Mouse (Mus musculus) forebrain, postnatal 0 days (tissue): Measurements from ENCODE around the gene Syne1. TPM values are rescaled to one million over a fixed set of nuclear protein-coding genes. Genes with fewer than 3 reads are reported as not detected.

Experiments used
- ATAC-seq: fragments of 200-750 bp; cut with Nextera tagmentation; 2 replicates; pipeline ENCODE4 v1.8.0; 2017; ENCODE audit warnings: mild to moderate bottlenecking, moderate library complexity
- DNase-seq: peaks from one replicate; pipeline ENCODE4 v3.0.0-alpha.2; 2015
- H3K27ac ChIP-seq: fragments of 300-500 bp; sonication (generic); 2 replicates; pipeline ENCODE4 v1.5.1; 2014; ENCODE audit warnings: low read depth, mild to moderate bottlenecking, antibody characterized with exemption, low read length, moderate library complexity, mixed read lengths
- H3K27me3 ChIP-seq: fragments of 300-500 bp; sonication (generic); 2 replicates; pipeline ENCODE4 v1.6.1; 2014; ENCODE audit warnings: mild to moderate bottlenecking, low read length, mixed read lengths; ENCODE audit not compliant: insufficient read depth
- H3K36me3 ChIP-seq: fragments of 300-500 bp; sonication (generic); 2 replicates; pipeline ENCODE4 v1.6.1; 2014; ENCODE audit warnings: mild to moderate bottlenecking, moderate library complexity; ENCODE audit not compliant: insufficient read depth
- H3K4me1 ChIP-seq: fragments of 300-500 bp; sonication (generic); 2 replicates; pipeline ENCODE4 v1.6.1; 2014; ENCODE audit warnings: antibody characterized with exemption; ENCODE audit not compliant: insufficient read depth
- H3K4me2 ChIP-seq: fragments of 300-500 bp; sonication (generic); 2 replicates; pipeline ENCODE4 v1.6.1; 2014; ENCODE audit warnings: low read depth, mild to moderate bottlenecking, moderate library complexity
- H3K4me3 ChIP-seq: fragments of 300-500 bp; sonication (generic); 2 replicates; pipeline ENCODE4 v1.5.1; 2014; ENCODE audit warnings: low read depth, low read length, mixed read lengths
- H3K9ac ChIP-seq: fragments of 300-500 bp; sonication (generic); 2 replicates; pipeline ENCODE4 v1.6.1; 2014; ENCODE audit warnings: mild to moderate bottlenecking
- H3K9me3 ChIP-seq: fragments of 300-500 bp; sonication (generic); 2 replicates; pipeline ENCODE4 v1.6.1; 2016; ENCODE audit warnings: low read length
- CTCF ChIP-seq: sonication (generic); IDR thresholded peaks from 2 replicates; pipeline ENCODE4 v1.5.1; 2016; ENCODE audit warnings: antibody characterized with exemption, control low read depth, low read depth
- WGBS: fragments of 180-500 bp; shearing (Covaris S2); extraction: QIAGEN DNeasy Blood & Tissue Kit; methylation state at CpG from one replicate; pipeline ENCODE4 v1.1.7; 2014; 5-methylcytosine and 5-hydroxymethylcytosine counted together
- polyA plus RNA-seq: library from polyadenylated mRNA; unstranded; fragments of >200 nt; fragmentation: Nextera tagmentation; extraction: Ambion mirVana; gene quantifications from 2 replicates; pipeline ENCODE4 v1.2.1, GENCODE M21; 2015
- total RNA-seq: library from RNA; depleted of rRNA; stranded (reverse); fragments of >200 nt; gene quantifications from 2 replicates; pipeline ENCODE4 v1.2.3, GENCODE M21; 2014

Syne1 gene
- total and polyA plus RNA-seq, 2 experiments from 2014 or later = 11.2 to 60.5 TPM

- no peak for TF ChIP-seq CTCF
- no peak for DNase-seq
- peaks cover 13% of the 10 kb centered on the region for H3K36me3 ChIP-seq
- no peak overlapping the region for H3K9ac ChIP-seq
- H3K4me2 ChIP-seq = no peak overlapping the region
- H3K4me3 ChIP-seq = no peak overlapping the region
- H3K9me3 ChIP-seq = no peaks in the 10 kb centered on the region
- ATAC-seq = peak; percentile 27; the same call in 1 of the 2 replicates
- no peak overlapping the region for H3K27ac ChIP-seq
- no peaks in the 10 kb centered on the region for H3K4me1 ChIP-seq
- 77% methylated on average over 8 of the region's 8 CpGs for WGBS
- H3K27me3 ChIP-seq = no peaks in the 10 kb centered on the region
These were observed 510.0 kb downstream of the Syne1 start for GRCm38 (mm10) chr10:5041254-5041653.

GRCm38 (mm10) chr10:5032192-5033048, 518.9 kb downstream of the Syne1 start:
- H3K27me3 ChIP-seq = no peaks in the 10 kb centered on the region
- H3K4me1 ChIP-seq = no peaks in the 10 kb centered on the region
- 28% methylated on average over 15 of the region's 15 CpGs for WGBS
- no peak overlapping the region for H3K4me2 ChIP-seq
- no peaks in the 10 kb centered on the region for H3K9me3 ChIP-seq
- DNase-seq (no peak), ATAC-seq (no peak)
- TF ChIP-seq CTCF = no peak
- H3K9ac ChIP-seq = no peak overlapping the region
- no peak overlapping the region for H3K4me3 ChIP-seq
- no peak overlapping the region for H3K27ac ChIP-seq
- peaks cover 23% of the 10 kb centered on the region; the same call in 1 of the 2 replicates for H3K36me3 ChIP-seq

GRCm38 (mm10) chr10:5029883-5030282, 521.4 kb downstream of the Syne1 start:
- WGBS = 89% methylated on average over 1 of the region's 1 CpGs
- DNase-seq = no peak
- TF ChIP-seq CTCF = no peak
- Histone ChIP-seq H3K4me3 (no peak overlapping the region), H3K36me3 (0 out of 2 replicates have a peak, but pooled peaks cover 14% of the 10 kb centered on the region), H3K9ac (no peak overlapping the region), H3K27me3 (no peaks in the 10 kb centered on the region), H3K27ac (no peak overlapping the region), H3K9me3 (no peaks in the 10 kb centered on the region), H3K4me1 (no peaks in the 10 kb centered on the region), H3K4me2 (no peak overlapping the region)
- no peak for ATAC-seq

- no peak overlapping the region for H3K4me3 ChIP-seq
- H3K9ac ChIP-seq = no peak overlapping the region
- H3K4me1 ChIP-seq = no peaks in the 10 kb centered on the region
- no peaks in the 10 kb centered on the region for H3K27me3 ChIP-seq
- H3K9me3 ChIP-seq = no peaks in the 10 kb centered on the region
- no peak for TF ChIP-seq CTCF
- DNase-seq (no peak), ATAC-seq (no peak)
- 83% methylated on average over 2 of the region's 2 CpGs for WGBS
- no peak overlapping the region for H3K4me2 ChIP-seq
- no peak overlapping the region for H3K27ac ChIP-seq
- H3K36me3 ChIP-seq = 0 out of 2 replicates have a peak, but pooled peaks cover 14% of the 10 kb centered on the region
These were observed 522.1 kb downstream of the Syne1 start for GRCm38 (mm10) chr10:5029161-5029560.

- 79% methylated on average over 9 of the region's 9 CpGs for WGBS
- no peaks in the 10 kb centered on the region for H3K27me3 ChIP-seq
- H3K27ac ChIP-seq = no peak overlapping the region
- no peaks in the 10 kb centered on the region for H3K4me1 ChIP-seq
- H3K36me3 ChIP-seq = 0 out of 2 replicates have a peak, but pooled peaks cover 14% of the 10 kb centered on the region
- no peak for TF ChIP-seq CTCF
- ATAC-seq (no peak), DNase-seq (no peak)
- H3K9ac ChIP-seq = no peak overlapping the region
- H3K4me3 ChIP-seq = no peak overlapping the region
- H3K9me3 ChIP-seq = no peaks in the 10 kb centered on the region
- H3K4me2 ChIP-seq = no peak overlapping the region
These were observed 523.0 kb downstream of the Syne1 start for GRCm38 (mm10) chr10:5028301-5028700.

GRCm38 (mm10) chr10:5027208-5027607, 524.1 kb downstream of the Syne1 start:
- H3K27ac ChIP-seq = no peak overlapping the region
- TF ChIP-seq CTCF = no peak
- no peaks in the 10 kb centered on the region for H3K9me3 ChIP-seq
- DNase-seq (no peak), ATAC-seq (no peak)
- H3K36me3 ChIP-seq = 0 out of 2 replicates have a peak, but pooled peaks cover 6% of the 10 kb centered on the region
- no peak overlapping the region for H3K4me3 ChIP-seq
- H3K27me3 ChIP-seq = no peaks in the 10 kb centered on the region
- no peak overlapping the region for H3K9ac ChIP-seq
- no peak overlapping the region for H3K4me2 ChIP-seq
- 76% methylated on average over 1 of the region's 1 CpGs for WGBS
- H3K4me1 ChIP-seq = no peaks in the 10 kb centered on the region

- TF ChIP-seq CTCF = no peak
- no peak overlapping the region for H3K9ac ChIP-seq
- WGBS = 90% methylated on average over 4 of the region's 4 CpGs
- H3K27ac ChIP-seq = no peak overlapping the region
- H3K4me2 ChIP-seq = no peak overlapping the region
- DNase-seq (no peak), ATAC-seq (no peak)
- H3K4me3 ChIP-seq = no peak overlapping the region
- no peaks in the 10 kb centered on the region for H3K4me1 ChIP-seq
- H3K9me3 ChIP-seq = no peaks in the 10 kb centered on the region
- H3K27me3 ChIP-seq = no peaks in the 10 kb centered on the region
- H3K36me3 ChIP-seq = 0 out of 2 replicates have a peak, but pooled peaks cover 3% of the 10 kb centered on the region
These were observed 525.4 kb downstream of the Syne1 start for GRCm38 (mm10) chr10:5025906-5026305.
